Mouse (Mus musculus) neural tube, embryonic 12.5 days (tissue): Measurements from ENCODE around the gene Zc3h7b. TPM values are rescaled to one million over a fixed set of nuclear protein-coding genes. Genes with fewer than 3 reads are reported as not detected.
"Not testable (repeated sequence)": the region's sequence is repeated elsewhere in the genome, so short reads cannot be mapped to it uniquely, and the experiment has no call there.

Source experiments
- ATAC-seq: fragments of 200-750 bp; cut with Nextera tagmentation; 2 replicates; pipeline ENCODE4 v1.8.0; 2017; ENCODE audit warnings: low read depth, mild to moderate bottlenecking, moderate TSS enrichment, moderate library complexity; ENCODE audit not compliant: low FRiP score
- H3K27ac ChIP-seq: fragments of 300-500 bp; sonication (generic); 2 replicates; pipeline ENCODE4 v1.5.1; 2016
- H3K27me3 ChIP-seq: fragments of 300-500 bp; sonication (generic); replicated peaks from 2 replicates; pipeline ENCODE4 v1.6.1; 2016; ENCODE audit warnings: mild to moderate bottlenecking
- H3K36me3 ChIP-seq: fragments of 300-500 bp; sonication (generic); 2 replicates; pipeline ENCODE4 v1.6.1; 2016; ENCODE audit warnings: mild to moderate bottlenecking
- H3K4me1 ChIP-seq: fragments of 300-500 bp; sonication (generic); 2 replicates; pipeline ENCODE4 v1.6.1; 2016
- H3K4me2 ChIP-seq: fragments of 300-500 bp; sonication (generic); replicated peaks from 2 replicates; pipeline ENCODE4 v1.6.1; 2016; ENCODE audit warnings: mild to moderate bottlenecking
- H3K4me3 ChIP-seq: fragments of 300-500 bp; sonication (generic); 2 replicates; pipeline ENCODE4 v1.5.1; 2016
- H3K9ac ChIP-seq: fragments of 300-500 bp; sonication (generic); 2 replicates; pipeline ENCODE4 v1.6.1; 2016; ENCODE audit warnings: mild to moderate bottlenecking
- H3K9me3 ChIP-seq: fragments of 300-500 bp; sonication (generic); 2 replicates; pipeline ENCODE4 v1.6.1; 2016; ENCODE audit warnings: mild to moderate bottlenecking
- WGBS: fragments of 180-500 bp; shearing (Covaris S2); methylation state at CpG from one replicate; pipeline ENCODE4 v1.1.7; 2016; 5-methylcytosine and 5-hydroxymethylcytosine counted together
- polyA plus RNA-seq: library from polyadenylated mRNA; unstranded; fragments of >200 nt; fragmentation: Nextera tagmentation; extraction: Ambion mirVana; gene quantifications from 2 replicates; pipeline ENCODE4 v1.2.1, GENCODE M21; 2016

Zc3h7b gene
- polyA plus RNA-seq, 1 experiment from 2014 or later: 48.3 TPM

DNA sequence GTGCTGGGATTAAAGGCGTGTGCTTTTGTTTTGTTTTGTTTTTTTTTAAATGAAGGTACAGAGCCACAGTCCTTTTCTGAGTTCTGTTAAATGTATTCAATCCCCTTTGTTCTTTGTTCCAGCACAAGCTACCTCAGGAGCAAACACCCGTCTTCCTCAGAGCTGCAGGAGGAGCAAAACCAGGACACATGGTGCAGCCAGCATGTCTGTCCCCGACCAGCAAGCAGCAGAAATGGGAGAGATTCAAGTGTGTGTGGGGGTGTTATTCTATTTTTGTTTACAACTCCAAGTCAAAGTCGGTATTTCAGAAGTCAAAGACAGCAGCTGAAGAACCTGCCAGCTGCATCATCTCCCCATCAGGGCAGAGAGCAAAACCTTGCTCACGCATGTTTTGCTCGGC is 31.1 kb upstream of the Zc3h7b start:
- 89% methylated on average over 6 of the region's 6 CpGs for WGBS
- no peak overlapping the region for H3K9ac ChIP-seq
- H3K27ac ChIP-seq: no peak overlapping the region
- H3K9me3 ChIP-seq: no peaks in the 10 kb centered on the region
- no peak overlapping the region for H3K4me2 ChIP-seq
- H3K36me3 ChIP-seq: peaks cover 91% of the 10 kb centered on the region
- H3K27me3 ChIP-seq: no peaks in the 10 kb centered on the region
- no peak for ATAC-seq
- H3K4me1 ChIP-seq: 0 out of 2 replicates have a peak, but pooled peaks cover 5% of the 10 kb centered on the region
- no peak overlapping the region for H3K4me3 ChIP-seq

DNA sequence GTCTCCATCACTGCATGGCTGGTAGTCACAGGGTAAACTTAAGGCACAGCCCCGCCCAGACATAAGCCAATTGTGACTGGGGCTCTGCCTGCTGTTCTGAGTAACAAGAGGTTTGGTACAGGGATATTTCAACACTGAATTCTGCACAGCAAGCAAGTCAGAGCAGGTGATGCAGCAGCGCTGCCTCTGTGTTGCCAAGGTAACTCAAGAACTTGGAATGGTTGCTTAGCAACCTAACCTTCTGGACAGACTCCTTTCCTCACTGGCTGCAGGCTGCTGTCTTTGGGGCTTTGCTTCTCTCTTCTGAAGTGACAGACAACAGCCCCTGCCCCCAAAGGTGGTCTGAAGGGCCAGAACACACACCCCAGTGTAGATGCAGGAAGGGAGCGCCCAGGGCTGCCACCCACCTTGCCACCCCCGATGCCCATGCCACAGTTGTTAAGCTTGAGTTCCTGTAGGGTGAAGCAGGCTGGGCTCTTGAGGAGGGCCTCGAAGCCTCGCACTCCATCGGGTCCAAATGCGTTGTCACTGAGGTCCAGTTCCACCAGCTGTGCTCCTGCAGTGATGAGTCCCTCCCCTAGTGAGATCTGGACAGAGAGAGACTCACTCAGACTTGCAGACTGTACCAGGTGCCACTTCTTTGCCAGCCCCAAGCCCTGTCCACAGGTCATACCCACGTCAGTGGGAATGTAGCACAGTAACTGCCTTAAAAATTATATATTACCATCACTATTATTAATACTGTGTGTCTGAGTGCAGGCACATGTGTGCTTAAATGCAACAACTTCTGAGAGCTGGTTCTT is 26.3 kb upstream of the Zc3h7b start:
- Histone ChIP-seq H3K36me3 (peaks cover 94% of the 10 kb centered on the region), H3K9ac (no peak overlapping the region), H3K27me3 (no peaks in the 10 kb centered on the region), H3K27ac (no peak overlapping the region), H3K4me2 (no peak overlapping the region), H3K4me1 (0 out of 2 replicates have a peak, but pooled peaks cover 9% of the 10 kb centered on the region), H3K9me3 (no peaks in the 10 kb centered on the region), H3K4me3 (no peak overlapping the region)
- ATAC-seq: no peak
- WGBS: 89% methylated on average over 9 of the region's 9 CpGs

DNA sequence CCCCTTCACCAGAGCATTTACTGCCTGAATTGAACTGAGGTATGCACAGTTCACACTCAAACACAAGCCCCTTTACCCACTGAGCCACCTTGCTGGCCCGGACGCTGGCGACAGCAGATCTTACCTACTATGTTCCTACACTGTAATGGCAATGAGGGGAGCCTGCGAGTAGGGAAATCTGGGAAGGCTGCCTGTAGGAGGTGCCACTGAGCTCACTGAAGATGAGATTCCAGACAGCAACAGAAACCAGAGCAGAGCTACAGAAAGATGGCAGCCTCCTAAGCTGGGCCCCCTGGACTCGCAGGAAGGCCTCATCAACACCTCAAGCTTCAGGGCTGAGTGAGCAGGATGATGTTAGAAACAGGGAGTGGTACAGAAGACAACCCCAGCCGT is 25.7 kb upstream of the Zc3h7b start:
- no peak for ATAC-seq
- no peak overlapping the region for H3K27ac ChIP-seq
- 94% methylated on average over 6 of the region's 6 CpGs for WGBS

DNA sequence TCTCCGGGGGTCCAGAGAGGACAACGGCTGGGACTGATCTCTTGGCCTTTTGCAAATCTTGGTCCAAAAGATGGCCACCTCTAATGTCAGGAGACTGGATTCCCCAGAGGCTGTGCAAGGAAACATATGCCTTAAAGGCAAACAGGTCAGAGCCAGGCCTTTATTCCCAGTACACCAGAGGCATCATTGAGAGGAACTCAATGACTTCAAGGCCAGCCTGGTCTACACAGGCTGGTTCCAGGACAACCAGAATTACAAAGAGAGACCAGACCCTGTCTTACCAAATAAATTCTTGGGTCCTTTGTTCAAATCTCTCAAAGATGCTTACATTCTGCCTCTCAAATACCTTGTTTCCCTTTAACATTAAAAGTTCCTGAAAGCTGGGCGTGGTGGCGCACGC is 22.5 kb upstream of the Zc3h7b start:
- ATAC-seq: no peak
- Histone ChIP-seq H3K27me3 (no peaks in the 10 kb centered on the region), H3K4me1 (0 out of 2 replicates have a peak, but pooled peaks cover 9% of the 10 kb centered on the region), H3K36me3 (peaks cover 82% of the 10 kb centered on the region), H3K9ac (no peak overlapping the region), H3K9me3 (no peaks in the 10 kb centered on the region), H3K4me3 (no peak overlapping the region), H3K27ac (no peak overlapping the region), H3K4me2 (no peak overlapping the region)
- WGBS: 90% methylated on average over 5 of the region's 5 CpGs

More for the DNA sequence above, 25.7 kb upstream of the Zc3h7b start:
- H3K36me3 ChIP-seq: peaks cover 94% of the 10 kb centered on the region
- H3K4me2 ChIP-seq: no peak overlapping the region
- H3K9ac ChIP-seq: no peak overlapping the region
- no peaks in the 10 kb centered on the region for H3K9me3 ChIP-seq
- no peaks in the 10 kb centered on the region for H3K27me3 ChIP-seq
- no peak overlapping the region for H3K4me3 ChIP-seq
- 0 out of 2 replicates have a peak, but pooled peaks cover 9% of the 10 kb centered on the region for H3K4me1 ChIP-seq

DNA sequence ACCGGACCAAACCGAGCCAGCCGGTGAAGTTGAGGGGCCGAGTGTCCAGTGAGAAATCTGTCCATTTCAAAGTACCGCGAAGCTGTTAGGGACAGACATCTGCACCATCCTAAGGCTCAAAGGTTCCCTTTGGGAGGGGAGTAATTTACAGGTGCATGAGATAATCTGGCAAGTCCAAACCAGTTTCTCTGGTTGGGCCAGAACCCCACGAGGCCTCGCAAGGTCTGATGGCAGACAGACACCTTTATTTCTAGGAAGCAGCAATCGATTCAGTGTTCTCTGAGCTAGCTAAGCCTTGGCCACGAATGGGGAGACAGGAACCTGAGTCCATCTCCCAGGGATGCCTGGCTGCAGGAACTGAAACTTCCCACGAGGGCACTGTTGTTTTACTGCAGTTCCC is 21.2 kb upstream of the Zc3h7b start:
- H3K4me3 ChIP-seq: no peak overlapping the region
- WGBS: 93% methylated on average over 11 of the region's 11 CpGs
- no peaks in the 10 kb centered on the region for H3K9me3 ChIP-seq
- no peaks in the 10 kb centered on the region for H3K27me3 ChIP-seq
- peaks cover 17% of the 10 kb centered on the region for H3K4me1 ChIP-seq
- H3K4me2 ChIP-seq: no peak overlapping the region
- ATAC-seq: no peak
- peaks cover 69% of the 10 kb centered on the region for H3K36me3 ChIP-seq
- no peak overlapping the region for H3K9ac ChIP-seq
- no peak overlapping the region for H3K27ac ChIP-seq

DNA sequence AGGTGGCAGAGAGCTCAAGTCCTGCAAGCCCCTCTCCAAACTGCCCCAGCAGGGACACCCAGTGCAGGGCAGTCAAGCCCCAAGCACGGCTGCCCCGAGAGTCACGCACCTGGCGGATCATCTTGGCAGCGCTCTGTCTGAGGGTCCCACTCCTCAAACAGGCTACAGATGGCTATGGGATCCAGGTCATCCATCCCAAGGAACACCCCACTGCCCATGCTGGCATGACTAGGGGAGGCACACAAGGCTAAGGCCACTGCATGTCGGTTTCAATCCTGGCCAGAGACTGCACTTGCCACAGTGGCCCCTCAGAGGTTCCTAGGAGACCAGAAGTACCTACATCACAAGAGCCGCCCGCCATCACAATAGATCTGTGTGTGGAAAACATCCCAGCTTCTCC is 18.9 kb upstream of the Zc3h7b start:
- peaks cover 46% of the 10 kb centered on the region for H3K36me3 ChIP-seq
- peaks cover 17% of the 10 kb centered on the region for H3K4me1 ChIP-seq
- no peak overlapping the region for H3K4me2 ChIP-seq
- H3K27me3 ChIP-seq: no peaks in the 10 kb centered on the region
- no peak for ATAC-seq
- 98% methylated on average over 8 of the region's 8 CpGs for WGBS
- no peak overlapping the region for H3K4me3 ChIP-seq
- H3K9me3 ChIP-seq: no peaks in the 10 kb centered on the region
- H3K27ac ChIP-seq: no peak overlapping the region
- H3K9ac ChIP-seq: no peak overlapping the region

DNA sequence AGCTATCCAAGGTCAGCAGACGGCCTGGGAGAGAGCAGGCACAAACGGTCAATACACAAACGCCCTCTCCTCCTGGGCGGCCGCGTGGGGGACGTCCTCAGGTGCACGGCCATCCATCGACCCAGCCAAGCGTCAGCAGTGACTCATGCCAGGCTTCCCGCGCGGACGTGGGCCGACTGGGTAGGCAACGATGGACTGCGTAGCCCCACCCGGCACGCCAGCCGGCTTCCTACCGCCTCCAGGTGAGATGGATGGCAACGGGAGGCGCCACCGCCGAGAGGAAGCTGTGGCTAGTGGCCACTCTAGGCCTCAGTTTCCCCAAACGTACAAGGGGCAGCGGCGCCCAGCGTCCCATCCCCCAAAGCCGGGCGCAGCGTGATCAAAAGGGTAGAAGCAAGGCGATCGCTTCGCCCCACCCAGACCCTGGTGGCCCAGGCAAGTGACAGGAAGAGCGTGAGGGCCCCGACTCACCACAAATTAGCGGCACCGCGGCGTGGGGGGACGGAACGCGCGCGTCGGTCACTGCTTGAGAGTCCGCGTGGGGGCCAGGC is 15.5 kb upstream of the Zc3h7b start:
- Histone ChIP-seq H3K27me3 (no peaks in the 10 kb centered on the region), H3K27ac (0 out of 2 replicates have a peak overlapping the region, but pooled peaks have one; percentile 23)
- WGBS: under 1% methylated on average over 49 of the region's 49 CpGs

DNA sequence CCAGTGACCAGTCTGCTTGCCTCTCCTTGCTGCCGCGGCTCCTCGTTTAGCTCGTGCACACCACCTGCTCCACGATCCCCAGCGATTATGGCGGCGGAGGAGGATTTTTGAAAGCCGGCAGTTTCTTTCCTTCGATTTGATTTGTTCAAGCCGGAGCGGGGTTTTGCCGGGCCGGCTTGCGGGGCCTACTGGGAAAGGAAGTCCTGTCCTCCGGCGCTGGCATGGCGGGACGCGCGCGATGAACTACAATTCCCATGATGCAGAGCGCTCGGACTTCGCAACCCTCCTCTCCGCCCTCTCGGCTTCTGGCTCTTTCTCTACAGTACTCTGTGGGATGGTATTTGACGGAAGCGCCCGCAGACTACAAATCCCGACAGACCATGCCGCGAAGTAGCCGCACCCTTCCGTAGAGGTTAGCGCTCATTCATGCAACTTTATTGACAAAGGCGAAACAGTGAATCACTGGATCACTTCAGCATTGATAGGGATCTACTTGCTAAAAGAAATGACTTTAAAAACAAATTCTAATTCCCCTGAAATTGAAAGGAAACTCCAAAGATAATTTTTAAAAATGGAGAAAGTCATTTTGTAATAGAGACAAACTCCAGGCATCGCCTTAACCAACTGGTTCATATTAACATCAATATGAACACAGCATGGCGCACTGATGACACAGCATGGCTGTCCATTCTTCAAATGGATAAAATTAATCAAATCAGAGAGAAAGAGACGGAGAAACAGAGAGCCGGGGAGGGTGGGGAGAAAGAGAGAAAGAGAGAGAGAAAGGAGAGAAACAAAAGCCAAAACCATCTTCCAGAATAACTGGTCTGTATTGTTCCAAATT is 14.8 kb upstream of the Zc3h7b start:
- no peaks in the 10 kb centered on the region for H3K27me3 ChIP-seq
- peaks cover 9% of the 10 kb centered on the region; the same call in 1 of the 2 replicates for H3K36me3 ChIP-seq
- H3K4me2 ChIP-seq: peak overlapping the region; percentile 92
- WGBS: 5% methylated on average over 41 of the region's 41 CpGs
- 0 out of 2 replicates have a peak overlapping the region, but pooled peaks have one; percentile 23 for H3K27ac ChIP-seq
- H3K9me3 ChIP-seq: no peaks in the 10 kb centered on the region
- H3K4me3 ChIP-seq: peak overlapping the region; percentile 98
- H3K4me1 ChIP-seq: peaks cover 17% of the 10 kb centered on the region
- peak; percentile 99 for ATAC-seq
- peak overlapping the region; percentile 91 for H3K9ac ChIP-seq

More for the DNA sequence above, 15.5 kb upstream of the Zc3h7b start:
- no peaks in the 10 kb centered on the region for H3K9me3 ChIP-seq
- peak overlapping the region; percentile 98 for H3K4me3 ChIP-seq
- peak; percentile 65 for ATAC-seq
- peaks cover 17% of the 10 kb centered on the region for H3K4me1 ChIP-seq
- peak overlapping the region; percentile 91 for H3K9ac ChIP-seq
- peak overlapping the region; percentile 92 for H3K4me2 ChIP-seq
- peaks cover 13% of the 10 kb centered on the region for H3K36me3 ChIP-seq

DNA sequence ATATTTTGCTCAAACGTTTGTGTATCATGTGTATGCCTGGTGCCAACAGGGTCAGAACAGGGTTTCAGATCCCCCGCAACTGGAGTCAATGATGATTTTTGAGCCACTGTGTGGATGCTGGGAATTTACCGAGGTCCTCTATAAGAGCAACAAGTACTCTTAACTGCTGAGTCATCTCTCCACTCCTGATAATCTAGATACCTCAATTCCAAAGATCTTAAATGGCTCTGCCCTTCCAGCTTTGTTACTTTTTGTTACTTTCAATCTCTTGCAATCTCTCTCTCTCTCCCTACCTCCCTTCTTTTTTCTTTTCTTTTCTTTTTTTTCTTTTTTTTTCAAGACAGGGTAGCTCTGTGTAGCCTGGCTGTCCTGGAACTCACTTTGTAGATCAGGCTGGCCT is 9.8 kb upstream of the Zc3h7b start:
- Histone ChIP-seq H3K27ac (no peak overlapping the region), H3K9me3 (no peaks in the 10 kb centered on the region), H3K4me3 (no peak overlapping the region), H3K27me3 (no peaks in the 10 kb centered on the region), H3K36me3 (no peaks in the 10 kb centered on the region), H3K9ac (no peak overlapping the region), H3K4me2 (no peak overlapping the region), H3K4me1 (no peaks in the 10 kb centered on the region)
- no peak for ATAC-seq
- WGBS: 57% methylated on average over 3 of the region's 3 CpGs

DNA sequence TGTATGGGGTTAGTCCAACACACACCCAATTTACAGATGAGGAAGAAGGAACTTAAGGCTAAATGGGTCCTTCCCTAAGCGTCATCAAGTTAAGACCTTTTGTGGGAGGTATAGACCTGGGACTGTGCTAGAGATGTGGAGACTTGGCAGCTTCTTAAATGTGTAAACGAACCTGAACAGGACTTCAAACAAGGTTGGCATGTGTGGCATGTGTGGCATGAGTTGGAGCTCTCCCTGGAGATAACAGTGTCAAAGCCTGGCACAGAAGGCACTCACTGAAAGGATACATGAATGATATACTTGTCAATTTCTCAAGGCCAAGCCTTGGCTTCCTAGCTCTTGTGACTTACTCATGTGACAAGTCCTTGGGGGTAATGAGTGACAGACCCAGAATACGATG is 5.6 kb upstream of the Zc3h7b start:
- H3K9me3 ChIP-seq: no peaks in the 10 kb centered on the region
- no peak overlapping the region for H3K9ac ChIP-seq
- no peaks in the 10 kb centered on the region for H3K27me3 ChIP-seq
- WGBS: 81% methylated on average over 3 of the region's 3 CpGs
- H3K36me3 ChIP-seq: no peaks in the 10 kb centered on the region
- no peak overlapping the region for H3K27ac ChIP-seq
- no peak for ATAC-seq
- no peak overlapping the region for H3K4me2 ChIP-seq
- H3K4me1 ChIP-seq: peaks cover 2% of the 10 kb centered on the region
- H3K4me3 ChIP-seq: no peak overlapping the region

DNA sequence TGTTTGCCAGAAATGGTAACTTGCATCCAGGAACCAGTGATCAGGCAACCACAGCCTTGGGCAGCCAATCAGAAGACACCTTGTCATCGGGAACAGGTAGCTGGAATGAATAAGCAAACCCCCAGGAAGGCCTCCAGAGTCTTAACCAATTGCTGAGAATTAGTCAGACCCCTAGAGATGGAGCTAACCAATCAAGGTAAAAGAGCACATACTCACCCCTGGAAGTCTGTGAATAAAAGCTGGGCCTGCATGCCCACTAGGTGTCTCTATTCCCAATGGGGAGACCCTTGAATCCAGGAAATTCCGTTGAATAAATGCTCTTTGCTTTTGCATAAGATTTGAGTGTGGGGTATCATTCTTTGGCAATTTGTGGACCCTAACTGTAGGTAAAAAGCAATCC is 4.9 kb upstream of the Zc3h7b start:
- Histone ChIP-seq H3K4me2 (no peak overlapping the region), H3K4me1 (peaks cover 6% of the 10 kb centered on the region), H3K36me3 (no peaks in the 10 kb centered on the region), H3K4me3 (no peak overlapping the region), H3K9me3 (no peaks in the 10 kb centered on the region), H3K9ac (no peak overlapping the region), H3K27ac (no peak overlapping the region), H3K27me3 (no peaks in the 10 kb centered on the region)
- WGBS: 10% methylated on average over 2 of the region's 2 CpGs
- no peak for ATAC-seq

DNA sequence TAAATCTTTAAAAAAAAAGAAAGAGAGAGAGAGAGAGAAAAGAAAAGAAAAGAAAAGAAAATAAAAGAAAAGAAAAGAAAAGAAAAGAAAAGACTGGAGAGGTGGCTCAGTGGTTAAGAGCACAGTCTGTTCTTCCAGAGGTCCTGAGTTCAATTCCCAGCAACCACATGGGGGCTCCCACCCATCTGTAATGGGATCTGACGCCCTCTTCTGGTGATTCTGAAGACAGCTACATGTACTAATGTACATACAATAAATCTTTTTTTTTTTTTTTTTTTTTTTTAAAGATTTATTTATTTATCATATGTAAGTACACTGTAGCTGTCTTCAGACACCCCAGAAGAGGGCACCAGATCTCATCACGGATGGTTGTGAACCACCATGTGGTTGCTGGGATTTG is 2.5 kb upstream of the Zc3h7b start:
- H3K27me3 ChIP-seq, H3K36me3 ChIP-seq, ATAC-seq, H3K4me3 ChIP-seq, H3K4me2 ChIP-seq, H3K27ac ChIP-seq, H3K9me3 ChIP-seq, H3K9ac ChIP-seq: not testable (repeated sequence)
- 39% methylated on average over 2 of the region's 2 CpGs for WGBS
- peaks cover 13% of the 10 kb centered on the region for H3K4me1 ChIP-seq
